Mouse (Mus musculus): ENCODE results near the gene Nlrp6. TPM values are rescaled to one million over a fixed set of nuclear protein-coding genes. Genes with fewer than 3 reads are reported as not detected.

Nlrp6 gene
- polyA plus RNA-seq, 1 experiment from 2014 or later, result 0.18 TPM

- 69% methylated on average over 15 of the region's 15 CpGs for WGBS
- H3K9me3 ChIP-seq, result no peaks in the 10 kb centered on the region
Measured at GRCm38 (mm10) chr7:140953800-140954732, 33.4 kb downstream of the Nlrp6 start.

GRCm38 (mm10) chr7:140954733-140955071, 34.0 kb downstream of the Nlrp6 start:
- no peak overlapping the region for H3K27ac ChIP-seq (replicated peaks)
- peak overlapping the region; percentile 62 for H3K9ac ChIP-seq
- H3K4me2 ChIP-seq, result peak overlapping the region; percentile 55
- H3K9me3 ChIP-seq, result no peaks in the 10 kb centered on the region
- no peak for ATAC-seq (ENCODE audit: low read depth)
- WGBS, result 8% methylated on average over 9 of the region's 9 CpGs
- peaks cover 40% of the 10 kb centered on the region for H3K4me1 ChIP-seq (replicated peaks)
- H3K36me3 ChIP-seq, result no peaks in the 10 kb centered on the region
- peak overlapping the region; percentile 35 for H3K4me3 ChIP-seq
- no peaks in the 10 kb centered on the region for H3K27me3 ChIP-seq

More at GRCm38 (mm10) chr7:140953800-140954732, 33.4 kb downstream of the Nlrp6 start:
- Histone ChIP-seq H3K9ac (peak overlapping the region; percentile 62), H3K4me1 (replicated peaks) (peaks cover 34% of the 10 kb centered on the region), H3K4me3 (peak overlapping the region; percentile 35), H3K36me3 (no peaks in the 10 kb centered on the region), H3K27ac (replicated peaks) (no peak overlapping the region), H3K4me2 (peak overlapping the region; percentile 55), H3K27me3 (no peaks in the 10 kb centered on the region)
- ATAC-seq (ENCODE audit: low read depth), result no peak

GRCm38 (mm10) chr7:140955342-140955741, 34.6 kb downstream of the Nlrp6 start:
- H3K9me3 ChIP-seq, result no peaks in the 10 kb centered on the region
- H3K27ac ChIP-seq (replicated peaks), result peak overlapping the region; percentile 38; the same call in 1 of the 2 replicates
- H3K27me3 ChIP-seq, result no peaks in the 10 kb centered on the region
- H3K36me3 ChIP-seq, result no peaks in the 10 kb centered on the region
- H3K4me1 ChIP-seq (replicated peaks), result peaks cover 40% of the 10 kb centered on the region
- ATAC-seq (ENCODE audit: low read depth), result peak; percentile 45; the same call in 1 of the 2 replicates
- H3K4me2 ChIP-seq, result peak overlapping the region; percentile 55
- H3K4me3 ChIP-seq, result peak overlapping the region; percentile 35
- WGBS, result 21% methylated on average over 17 of the region's 17 CpGs
- peak overlapping the region; percentile 62 for H3K9ac ChIP-seq

GRCm38 (mm10) chr7:140955758-140956555, 35.3 kb downstream of the Nlrp6 start, which contains the start of the genes Gm45717 and Ifitm2:
Gene Gm45717, minus strand, starts transcription at chr7:140955937.
Gene Ifitm2, minus strand, starts transcription at chr7:140955987.
- Histone ChIP-seq H3K4me1 (replicated peaks) (peaks cover 34% of the 10 kb centered on the region), H3K9me3 (no peaks in the 10 kb centered on the region), H3K9ac (peak within 1 kb of the TSS; percentile 62), H3K27me3 (no peaks in the 10 kb centered on the region), H3K27ac (replicated peaks) (peak within 1 kb of the TSS; percentile 38), H3K4me3 (peak within 1 kb of the TSS; percentile 35), H3K4me2 (peak within 1 kb of the TSS; percentile 55), H3K36me3 (no peaks in the 10 kb centered on the region)
- no peak for ATAC-seq (ENCODE audit: low read depth)
- 26% methylated on average over 11 of the region's 11 CpGs for WGBS

GRCm38 (mm10) chr7:140956556-140956869, 35.8 kb downstream of the Nlrp6 start:
- H3K36me3 ChIP-seq, result no peaks in the 10 kb centered on the region
- 0 out of 2 replicates have a peak overlapping the region, but pooled peaks have one; percentile 55 for H3K4me2 ChIP-seq
- H3K4me1 ChIP-seq (replicated peaks), result peaks cover 28% of the 10 kb centered on the region
- H3K4me3 ChIP-seq, result no peak overlapping the region
- peak overlapping the region; percentile 38; the same call in 1 of the 2 replicates for H3K27ac ChIP-seq (replicated peaks)
- 61% methylated on average over 6 of the region's 6 CpGs for WGBS
- no peak for ATAC-seq (ENCODE audit: low read depth)
- H3K27me3 ChIP-seq, result no peaks in the 10 kb centered on the region
- no peaks in the 10 kb centered on the region for H3K9me3 ChIP-seq
- H3K9ac ChIP-seq, result no peak overlapping the region

- 2% methylated on average over 9 of the region's 9 CpGs for WGBS
- H3K4me2 ChIP-seq, result no peak overlapping the region
- H3K36me3 ChIP-seq, result no peaks in the 10 kb centered on the region
- H3K4me1 ChIP-seq (replicated peaks), result peaks cover 17% of the 10 kb centered on the region
- H3K9ac ChIP-seq, result no peak overlapping the region
- no peaks in the 10 kb centered on the region for H3K27me3 ChIP-seq
- H3K9me3 ChIP-seq, result no peaks in the 10 kb centered on the region
- no peak overlapping the region for H3K4me3 ChIP-seq
- ATAC-seq (ENCODE audit: low read depth), result 0 out of 2 replicates have a peak, but pooled peaks have one; percentile 36
- no peak overlapping the region for H3K27ac ChIP-seq (replicated peaks)
Measured at GRCm38 (mm10) chr7:140959181-140959901, 38.6 kb downstream of the Nlrp6 start.

GRCm38 (mm10) chr7:140960026-140960425, 39.3 kb downstream of the Nlrp6 start:
- no peak overlapping the region for H3K9ac ChIP-seq
- WGBS, result 50% methylated on average over 5 of the region's 5 CpGs
- ATAC-seq (ENCODE audit: low read depth), result no peak
- H3K4me2 ChIP-seq, result no peak overlapping the region
- no peaks in the 10 kb centered on the region for H3K36me3 ChIP-seq
- no peak overlapping the region for H3K27ac ChIP-seq (replicated peaks)
- H3K4me1 ChIP-seq (replicated peaks), result peaks cover 13% of the 10 kb centered on the region
- H3K9me3 ChIP-seq, result no peaks in the 10 kb centered on the region
- H3K4me3 ChIP-seq, result no peak overlapping the region
- no peaks in the 10 kb centered on the region for H3K27me3 ChIP-seq

- no peaks in the 10 kb centered on the region for H3K9me3 ChIP-seq
- no peaks in the 10 kb centered on the region for H3K27me3 ChIP-seq
- 44% methylated on average over 2 of the region's 2 CpGs for WGBS
- no peak overlapping the region for H3K27ac ChIP-seq (replicated peaks)
- ATAC-seq (ENCODE audit: low read depth), result no peak
- H3K4me1 ChIP-seq (replicated peaks), result peaks cover 13% of the 10 kb centered on the region
- no peak overlapping the region for H3K4me3 ChIP-seq
- H3K4me2 ChIP-seq, result no peak overlapping the region
- H3K36me3 ChIP-seq, result no peaks in the 10 kb centered on the region
- no peak overlapping the region for H3K9ac ChIP-seq
Measured at GRCm38 (mm10) chr7:140961416-140961815, 40.7 kb downstream of the Nlrp6 start.

GRCm38 (mm10) chr7:140962733-140963132, 42.0 kb downstream of the Nlrp6 start:
- Histone ChIP-seq H3K36me3 (no peaks in the 10 kb centered on the region), H3K4me2 (no peak overlapping the region), H3K4me1 (replicated peaks) (peaks cover 15% of the 10 kb centered on the region), H3K4me3 (no peak overlapping the region), H3K9ac (no peak overlapping the region), H3K9me3 (no peaks in the 10 kb centered on the region), H3K27ac (replicated peaks) (no peak overlapping the region), H3K27me3 (peaks cover 1% of the 10 kb centered on the region; the same call in 1 of the 2 replicates)
- ATAC-seq (ENCODE audit: low read depth), result no peak
- WGBS, result 41% methylated on average over 2 of the region's 2 CpGs

- no peak within 1 kb of the TSS for H3K4me2 ChIP-seq
- H3K4me3 ChIP-seq, result no peak within 1 kb of the TSS
- ATAC-seq (ENCODE audit: low read depth), result no peak
Measured at GRCm38 (mm10) chr7:140966921-140967320, 46.2 kb downstream of the Nlrp6 start, which contains the start of gene Ifitm1. Gene Ifitm1, plus strand, starts transcription at chr7:140967221.

GRCm38 (mm10) chr7:140967862-140968591, 47.3 kb downstream of the Nlrp6 start:
- Histone ChIP-seq H3K27ac (replicated peaks) (no peak overlapping the region), H3K36me3 (no peaks in the 10 kb centered on the region), H3K4me2 (no peak overlapping the region), H3K9ac (no peak overlapping the region), H3K27me3 (peaks cover 8% of the 10 kb centered on the region; the same call in 1 of the 2 replicates), H3K4me3 (no peak overlapping the region), H3K9me3 (no peaks in the 10 kb centered on the region), H3K4me1 (replicated peaks) (peaks cover 5% of the 10 kb centered on the region; the same call in 1 of the 2 replicates)
- ATAC-seq (ENCODE audit: low read depth), result no peak
- 8% methylated on average over 14 of the region's 14 CpGs for WGBS

More at GRCm38 (mm10) chr7:140966921-140967320, 46.2 kb downstream of the Nlrp6 start, which contains the start of gene Ifitm1:
- 78% methylated on average over 4 of the region's 4 CpGs for WGBS
- H3K27ac ChIP-seq (replicated peaks), result no peak within 1 kb of the TSS
- H3K36me3 ChIP-seq, result no peaks in the 10 kb centered on the region
- peaks cover 5% of the 10 kb centered on the region; the same call in 1 of the 2 replicates for H3K4me1 ChIP-seq (replicated peaks)
- no peaks in the 10 kb centered on the region for H3K9me3 ChIP-seq
- no peak within 1 kb of the TSS for H3K9ac ChIP-seq
- peaks cover 8% of the 10 kb centered on the region; the same call in 1 of the 2 replicates for H3K27me3 ChIP-seq

All from neural tube, embryonic 13.5 days (tissue).